Mouse (Mus musculus) thymus, adult 2 months (tissue): ENCODE data around the gene Slc39a11. TPM values are rescaled to one million over a fixed set of nuclear protein-coding genes. Genes with fewer than 3 reads are reported as not detected.

Experiments used
- DNase-seq: peaks from one replicate; pipeline ENCODE4 v3.0.0; 2021
- H3K27ac ChIP-seq: fragments of 200-500 bp; 2 replicates; pipeline ENCODE4 v1.5.1; 2012; ENCODE audit warnings: low read length, control low read depth; ENCODE audit not compliant: control insufficient read depth, insufficient read depth
- H3K27me3 ChIP-seq: fragments of 200-500 bp; 2 replicates; pipeline ENCODE4 v1.6.1; 2012; ENCODE audit warnings: mild to moderate bottlenecking, low read length, moderate library complexity, mixed read lengths; ENCODE audit not compliant: control insufficient read depth, insufficient read depth
- H3K36me3 ChIP-seq: fragments of 200-500 bp; 2 replicates; pipeline ENCODE4 v1.6.1; 2012; ENCODE audit warnings: mild to moderate bottlenecking, low read length, moderate library complexity; ENCODE audit not compliant: control insufficient read depth, insufficient read depth
- H3K4me1 ChIP-seq: fragments of 200-500 bp; replicated peaks from 2 replicates; pipeline ENCODE4 v1.6.1; 2012; ENCODE audit warnings: low read length; ENCODE audit not compliant: control insufficient read depth, insufficient read depth
- H3K4me3 ChIP-seq: fragments of 200-500 bp; 2 replicates; pipeline ENCODE4 v1.5.1; 2012; ENCODE audit warnings: mild to moderate bottlenecking, low read length, control low read depth, moderate library complexity; ENCODE audit not compliant: control insufficient read depth, insufficient read depth
- CTCF ChIP-seq: fragments of 200-500 bp; IDR thresholded peaks from 2 replicates; pipeline ENCODE4 v1.5.1; 2012; ENCODE audit warnings: mild to moderate bottlenecking, control low read depth, low read length, moderate library complexity, borderline replicate concordance; ENCODE audit not compliant: control insufficient read depth, poor library complexity, insufficient read depth; ENCODE audit errors: extremely low read depth
- POLR2A ChIP-seq: fragments of 200-500 bp; IDR thresholded peaks from 2 replicates; pipeline ENCODE4 v1.6.1; 2012; ENCODE audit warnings: mild to moderate bottlenecking, low read length, control low read depth, moderate library complexity; ENCODE audit not compliant: control insufficient read depth, poor library complexity, insufficient read depth; ENCODE audit errors: extremely low read depth
- WGBS: fragments of 180-500 bp; shearing (Covaris S2); methylation state at CpG from one replicate; pipeline ENCODE4 v1.1.7; 2018; 5-methylcytosine and 5-hydroxymethylcytosine counted together
- polyA plus RNA-seq: library from polyadenylated mRNA; depleted of rRNA; stranded (reverse); fragments of >200 nt; gene quantifications from 2 replicates; pipeline ENCODE4 v1.2.3, GENCODE M21; 2012

Gene Slc39a11
- polyA plus RNA-seq, 1 experiment: 18.0 TPM

GRCm38 (mm10) chr11:113290911-113291310 is 359.0 kb downstream of the Slc39a11 start:
- 96% methylated on average over 14 of the region's 14 CpGs for WGBS
- H3K27ac ChIP-seq: no peak overlapping the region
- TF ChIP-seq CTCF (no peak), POLR2A (no peak)

DNA sequence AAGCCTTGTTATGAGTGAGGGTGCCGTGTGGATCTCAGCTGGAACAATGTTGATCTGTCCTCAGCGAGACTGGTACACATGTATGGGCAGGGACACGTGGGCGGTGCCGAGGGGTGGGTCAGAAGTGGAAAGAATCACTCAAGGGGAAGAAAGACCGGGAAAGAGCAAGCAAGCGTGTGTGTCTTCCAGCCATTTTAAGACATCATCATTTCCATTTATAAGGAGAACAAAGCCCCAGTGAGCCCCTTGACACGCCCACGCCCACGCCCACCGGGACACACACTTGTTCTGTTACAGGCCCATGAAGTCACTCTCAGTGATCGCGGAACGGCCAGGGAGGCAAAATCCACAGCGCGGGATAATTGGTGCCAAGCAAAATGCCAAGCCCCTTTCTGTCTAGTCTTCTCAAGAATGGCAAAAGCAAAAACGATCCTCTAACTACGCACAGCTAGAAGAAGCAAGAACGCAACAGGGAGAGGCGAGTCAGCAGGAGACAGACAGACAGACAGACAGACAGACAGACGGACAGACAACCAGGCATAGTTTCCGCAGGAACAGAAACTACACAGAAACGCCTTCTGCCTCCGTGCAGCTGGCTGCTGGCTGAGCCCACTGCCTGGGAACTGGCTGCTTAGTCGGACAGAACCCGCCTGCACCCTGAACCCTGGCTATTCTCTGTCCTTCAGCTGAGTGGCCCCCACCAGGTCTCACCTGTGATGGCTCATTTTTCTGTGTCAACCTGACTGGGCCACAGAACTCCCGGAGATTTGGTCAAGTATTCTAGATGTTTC is 364.7 kb downstream of the Slc39a11 start:
- no peak overlapping the region for H3K27ac ChIP-seq
- H3K4me1 ChIP-seq: no peaks in the 10 kb centered on the region
- WGBS: 91% methylated on average over 27 of the region's 27 CpGs
- TF ChIP-seq POLR2A: no peak
- no peak for TF ChIP-seq CTCF
- H3K36me3 ChIP-seq: no peaks in the 10 kb centered on the region
- DNase-seq: no peak
- H3K27me3 ChIP-seq: no peaks in the 10 kb centered on the region
- H3K4me3 ChIP-seq: no peak overlapping the region

More at GRCm38 (mm10) chr11:113290911-113291310, 359.0 kb downstream of the Slc39a11 start:
- Histone ChIP-seq H3K4me3 (no peak overlapping the region), H3K36me3 (no peaks in the 10 kb centered on the region), H3K4me1 (no peaks in the 10 kb centered on the region), H3K27me3 (no peaks in the 10 kb centered on the region)
- DNase-seq: no peak

DNA sequence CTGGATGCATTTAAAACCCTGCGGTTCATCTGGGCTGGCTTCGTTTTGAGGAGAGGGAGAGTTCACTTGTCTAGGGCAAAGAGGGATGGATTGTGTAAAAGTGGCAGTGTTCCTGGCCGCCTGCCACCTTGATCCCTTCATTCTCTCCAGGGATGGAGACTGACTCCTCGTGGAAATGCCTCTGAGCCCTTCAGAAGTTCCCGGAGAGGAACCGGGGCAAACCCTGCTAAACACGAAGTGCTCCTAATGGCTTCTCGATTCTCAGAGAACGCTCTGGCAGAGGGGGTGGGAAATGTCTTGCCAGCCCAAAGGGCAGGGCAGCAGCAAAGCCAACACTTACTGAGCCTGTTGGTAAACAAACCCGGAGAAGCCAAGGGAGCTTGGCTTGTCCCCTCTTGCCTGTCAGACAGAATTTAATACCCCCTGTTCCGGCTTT is 366.5 kb downstream of the Slc39a11 start:
- DNase-seq: no peak
- Histone ChIP-seq H3K36me3 (no peaks in the 10 kb centered on the region), H3K27me3 (no peaks in the 10 kb centered on the region), H3K4me3 (no peak overlapping the region), H3K4me1 (no peaks in the 10 kb centered on the region), H3K27ac (no peak overlapping the region)
- TF ChIP-seq POLR2A (no peak), CTCF (no peak)
- WGBS: 84% methylated on average over 11 of the region's 11 CpGs

GRCm38 (mm10) chr11:113278238-113278637 is 371.6 kb downstream of the Slc39a11 start:
- no peaks in the 10 kb centered on the region for H3K27me3 ChIP-seq
- H3K4me1 ChIP-seq: no peaks in the 10 kb centered on the region
- 97% methylated on average over 6 of the region's 6 CpGs for WGBS
- TF ChIP-seq CTCF: no peak
- TF ChIP-seq POLR2A: no peak
- no peaks in the 10 kb centered on the region for H3K36me3 ChIP-seq
- H3K4me3 ChIP-seq: no peak overlapping the region
- no peak overlapping the region for H3K27ac ChIP-seq
- DNase-seq: no peak

GRCm38 (mm10) chr11:113277034-113277612 is 372.8 kb downstream of the Slc39a11 start:
- Histone ChIP-seq H3K27me3 (no peaks in the 10 kb centered on the region), H3K4me1 (no peaks in the 10 kb centered on the region), H3K27ac (no peak overlapping the region), H3K36me3 (no peaks in the 10 kb centered on the region), H3K4me3 (no peak overlapping the region)
- no peak for DNase-seq
- no peak for TF ChIP-seq POLR2A
- no peak for TF ChIP-seq CTCF
- WGBS: 92% methylated on average over 10 of the region's 10 CpGs

DNA sequence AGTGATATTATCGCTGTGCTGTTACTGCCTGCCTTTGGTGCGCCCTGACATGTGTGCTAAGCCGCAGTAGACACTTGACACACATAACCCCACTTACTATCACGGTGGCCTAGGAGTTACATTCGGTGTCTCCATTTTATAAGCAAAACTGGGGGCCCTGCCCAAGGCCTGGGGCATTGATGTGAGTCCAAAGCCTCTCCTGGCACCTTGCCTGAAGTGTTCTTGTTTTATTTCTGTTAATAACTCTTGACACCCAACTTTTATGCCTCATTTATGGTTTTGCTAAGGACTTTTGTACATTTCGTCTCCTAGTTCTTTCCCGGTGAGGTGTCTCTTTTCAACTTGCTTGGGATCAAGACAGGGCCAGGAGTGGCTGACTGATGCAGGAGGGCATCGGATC is 373.4 kb downstream of the Slc39a11 start:
- Histone ChIP-seq H3K27ac (no peak overlapping the region), H3K36me3 (no peaks in the 10 kb centered on the region), H3K27me3 (no peaks in the 10 kb centered on the region), H3K4me3 (no peak overlapping the region), H3K4me1 (no peaks in the 10 kb centered on the region)
- TF ChIP-seq POLR2A: no peak
- TF ChIP-seq CTCF: no peak
- DNase-seq: no peak
- 95% methylated on average over 8 of the region's 8 CpGs for WGBS
